Mouse (Mus musculus): ENCODE measurements around the gene Gkn1.

DNA sequence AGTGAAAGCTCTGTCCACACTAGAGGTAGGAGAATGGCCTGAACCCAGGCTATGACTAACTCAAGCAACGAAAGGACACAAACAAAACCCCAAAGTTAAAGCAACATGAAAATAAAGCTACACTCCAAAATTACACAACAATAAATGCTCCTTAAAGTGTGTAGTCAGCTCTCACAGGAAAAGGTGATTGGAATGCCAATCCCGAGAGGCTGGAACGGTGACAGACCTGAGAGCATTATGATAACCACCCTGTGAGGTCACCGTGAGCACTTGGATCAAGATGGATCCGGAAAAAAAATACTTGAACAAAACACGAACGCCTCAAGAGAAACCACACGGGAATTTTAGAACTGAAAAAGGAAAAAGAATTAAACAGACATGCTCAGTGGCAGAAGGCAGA, 46.3 kb downstream of the Gkn1 start:
- TF ChIP-seq EP300 (IDR thresholded peaks at IDR 0.05; ENCODE audit: low read depth), result no peak
- TF ChIP-seq CTCF (IDR thresholded peaks at IDR 0.05; ENCODE audit: low read depth), result no peak

Measured in liver, postnatal 0 days (tissue).